Mouse (Mus musculus): Measurements from ENCODE around the gene Vmn1r188. TPM values are rescaled to one million over a fixed set of nuclear protein-coding genes. Genes with fewer than 3 reads are reported as not detected.
"Not testable (repeated sequence)": the region's sequence is repeated elsewhere in the genome, so short reads cannot be mapped to it uniquely, and the experiment has no call there.

Gene Vmn1r188
- polyA plus RNA-seq (2016; fragmentation: Nextera tagmentation; extraction: Ambion mirVana) = not detected in 2 replicates

DNA sequence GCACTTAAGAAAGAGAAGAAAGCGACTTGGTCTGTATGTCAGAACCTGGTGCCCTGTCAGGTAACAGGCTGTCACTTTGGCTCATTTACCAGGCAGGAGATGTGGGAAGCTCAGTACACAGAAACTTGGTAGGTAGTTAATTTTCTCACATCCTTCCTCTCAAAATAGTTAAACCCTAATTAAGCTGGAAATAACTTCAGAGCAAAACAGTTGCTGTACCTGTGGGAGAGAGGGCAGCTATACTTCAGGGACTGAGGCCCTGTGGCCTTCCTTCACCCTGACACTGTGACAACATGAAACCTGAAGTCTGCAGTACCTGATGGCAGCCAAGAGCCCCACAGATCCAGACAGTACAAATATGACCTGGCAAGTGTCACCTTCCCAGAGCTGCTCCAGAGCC lies at the start of gene Vmn1r188:
Vmn1r188 (plus strand) TSS at position 301 of the 400 bp plus-strand sequence.
- not testable (repeated sequence) for H3K36me3 ChIP-seq; ATAC-seq; H3K4me1 ChIP-seq; H3K9me3 ChIP-seq (replicated peaks); H3K27me3 ChIP-seq (replicated peaks); H3K4me2 ChIP-seq; H3K4me3 ChIP-seq; H3K9ac ChIP-seq; H3K27ac ChIP-seq
- WGBS (ENCODE audit: insufficient replicate concordance) = 77% methylated on average over 1 of the region's 1 CpGs

- Histone ChIP-seq H3K27ac (peak overlapping the region; percentile 95), H3K27me3 (replicated peaks) (no peaks in the 10 kb centered on the region), H3K4me3 (peak overlapping the region; percentile 59), H3K9me3 (replicated peaks) (no peaks in the 10 kb centered on the region), H3K4me1 (peaks cover 66% of the 10 kb centered on the region), H3K9ac (peak overlapping the region; percentile 80), H3K4me2 (peak overlapping the region; percentile 75), H3K36me3 (no peaks in the 10 kb centered on the region)
- WGBS (ENCODE audit: insufficient replicate concordance) = under 1% methylated on average over 10 of the region's 14 CpGs
- ATAC-seq = no peak
These were observed 49.6 kb upstream of the Vmn1r188 start for GRCm38 (mm10) chr13:22034443-22035266.

- not testable (repeated sequence) for H3K9me3 ChIP-seq (replicated peaks); H3K27me3 ChIP-seq (replicated peaks); H3K36me3 ChIP-seq
- peak within 1 kb of the TSS; percentile 75 for H3K4me2 ChIP-seq
- peak within 1 kb of the TSS; percentile 59 for H3K4me3 ChIP-seq
- peaks cover 70% of the 10 kb centered on the region for H3K4me1 ChIP-seq
- H3K27ac ChIP-seq = peak within 1 kb of the TSS; percentile 98
- peak; percentile 91 for ATAC-seq
- WGBS (ENCODE audit: insufficient replicate concordance) = 0% methylated on average over 21 of the region's 69 CpGs
- H3K9ac ChIP-seq = peak within 1 kb of the TSS; percentile 80
These were observed 48.7 kb upstream of the Vmn1r188 start, which contains the start of the genes Hist1h2ah and Hist1h2bk for GRCm38 (mm10) chr13:22035267-22036148. TSS of gene Hist1h2ah (minus strand) at chr13:22035568. TSS of gene Hist1h2bk (plus strand) at chr13:22035870.

DNA sequence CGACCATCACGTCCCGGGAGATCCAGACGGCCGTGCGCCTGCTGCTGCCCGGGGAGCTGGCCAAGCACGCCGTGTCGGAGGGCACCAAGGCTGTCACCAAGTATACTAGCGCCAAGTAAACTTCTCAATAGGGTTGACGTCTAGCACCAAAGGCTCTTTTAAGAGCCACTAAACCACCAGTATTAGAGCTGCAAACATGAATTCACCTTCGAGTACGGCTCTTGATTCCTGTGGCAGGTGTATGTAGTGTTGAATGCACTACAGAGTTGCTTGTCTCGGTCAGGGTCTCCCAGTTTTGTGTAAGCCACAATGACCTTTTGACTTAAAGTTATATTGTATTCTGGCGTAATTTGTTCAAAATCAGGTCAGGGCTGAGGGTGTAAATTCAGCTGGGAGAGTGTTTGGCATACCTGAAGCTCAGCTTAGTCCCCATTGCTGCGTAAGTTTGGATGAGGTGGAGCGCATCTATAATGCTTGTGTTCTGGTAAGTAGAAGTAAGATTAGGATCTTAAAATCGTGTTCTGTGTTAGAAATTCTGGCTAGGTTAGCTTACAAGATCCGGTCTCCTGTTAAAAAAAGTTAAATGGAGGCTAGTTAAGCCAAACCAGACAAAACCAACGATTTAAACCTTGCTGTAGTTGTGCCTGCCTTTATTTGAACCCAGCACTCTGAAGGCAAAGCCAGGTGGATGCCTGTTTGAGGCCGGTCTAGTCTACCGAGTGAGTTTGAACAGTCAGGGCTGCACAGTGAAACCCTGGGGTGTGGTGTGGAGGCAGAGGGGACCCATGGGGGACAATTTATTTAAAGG lies 47.9 kb upstream of the Vmn1r188 start:
- H3K36me3 ChIP-seq = no peaks in the 10 kb centered on the region
- peak overlapping the region; percentile 53 for H3K4me3 ChIP-seq
- WGBS (ENCODE audit: insufficient replicate concordance) = 2% methylated on average over 20 of the region's 23 CpGs
- ATAC-seq = peak; percentile 19; the same call in 1 of the 2 replicates
- H3K27me3 ChIP-seq (replicated peaks) = no peaks in the 10 kb centered on the region
- H3K4me1 ChIP-seq = peaks cover 68% of the 10 kb centered on the region
- no peaks in the 10 kb centered on the region for H3K9me3 ChIP-seq (replicated peaks)
- peak overlapping the region; percentile 98 for H3K27ac ChIP-seq
- H3K9ac ChIP-seq = peak overlapping the region; percentile 80
- peak overlapping the region; percentile 75 for H3K4me2 ChIP-seq

DNA sequence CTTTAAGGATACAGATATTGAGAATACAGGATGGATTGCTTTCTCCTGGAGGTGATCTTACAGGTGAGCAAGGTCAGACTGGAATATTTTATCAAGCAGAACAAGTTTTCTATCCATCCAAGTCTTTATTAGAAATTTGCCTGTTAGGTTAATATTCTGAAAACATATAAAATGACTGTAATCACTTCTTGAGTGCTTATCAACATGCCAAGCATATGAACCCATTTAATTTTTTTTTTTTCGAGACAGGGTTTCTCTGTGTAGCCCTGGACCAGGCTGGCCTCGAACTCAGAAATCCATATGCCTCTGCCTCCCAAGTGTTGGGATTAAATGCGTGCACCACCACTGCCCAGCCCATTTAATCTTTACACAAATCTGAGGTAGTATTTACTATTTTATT lies 47.3 kb upstream of the Vmn1r188 start:
- peaks cover 68% of the 10 kb centered on the region for H3K4me1 ChIP-seq
- peak overlapping the region; percentile 98 for H3K27ac ChIP-seq
- H3K27me3 ChIP-seq (replicated peaks) = no peaks in the 10 kb centered on the region
- H3K9me3 ChIP-seq (replicated peaks) = no peaks in the 10 kb centered on the region
- peak overlapping the region; percentile 80 for H3K9ac ChIP-seq
- peak overlapping the region; percentile 75 for H3K4me2 ChIP-seq
- no peaks in the 10 kb centered on the region for H3K36me3 ChIP-seq
- WGBS (ENCODE audit: insufficient replicate concordance) = 44% methylated on average over 3 of the region's 3 CpGs
- no peak for ATAC-seq
- peak overlapping the region; percentile 53 for H3K4me3 ChIP-seq

GRCm38 (mm10) chr13:22037415-22037814 lies 46.8 kb upstream of the Vmn1r188 start:
- H3K27me3 ChIP-seq (replicated peaks) = no peaks in the 10 kb centered on the region
- H3K9me3 ChIP-seq (replicated peaks) = no peaks in the 10 kb centered on the region
- H3K4me3 ChIP-seq = peak overlapping the region; percentile 24
- no peaks in the 10 kb centered on the region for H3K36me3 ChIP-seq
- peak overlapping the region; percentile 98 for H3K27ac ChIP-seq
- ATAC-seq = no peak
- peak overlapping the region; percentile 75 for H3K4me2 ChIP-seq
- WGBS (ENCODE audit: insufficient replicate concordance) = 59% methylated on average over 2 of the region's 2 CpGs
- H3K9ac ChIP-seq = peak overlapping the region; percentile 80
- H3K4me1 ChIP-seq = peaks cover 67% of the 10 kb centered on the region

GRCm38 (mm10) chr13:22039364-22039763 lies 44.9 kb upstream of the Vmn1r188 start:
- peak overlapping the region; percentile 98 for H3K27ac ChIP-seq
- H3K9me3 ChIP-seq (replicated peaks) = no peaks in the 10 kb centered on the region
- H3K4me1 ChIP-seq = peaks cover 55% of the 10 kb centered on the region
- no peaks in the 10 kb centered on the region for H3K36me3 ChIP-seq
- H3K9ac ChIP-seq = peak overlapping the region; percentile 89
- H3K4me2 ChIP-seq = peak overlapping the region; percentile 75
- ATAC-seq = no peak
- H3K27me3 ChIP-seq (replicated peaks) = no peaks in the 10 kb centered on the region
- H3K4me3 ChIP-seq = peak overlapping the region; percentile 60
- 53% methylated on average over 5 of the region's 5 CpGs for WGBS (ENCODE audit: insufficient replicate concordance)

GRCm38 (mm10) chr13:22039951-22040463 lies 44.2 kb upstream of the Vmn1r188 start:
- 5% methylated on average over 2 of the region's 2 CpGs for whole genome bisulfite sequencing (ENCODE audit: insufficient replicate concordance)
- Histone ChIP-seq H3K9ac (peak overlapping the region; percentile 89), H3K9me3 (replicated peaks) (no peaks in the 10 kb centered on the region), H3K4me3 (peak overlapping the region; percentile 60), H3K27ac (peak overlapping the region; percentile 98), H3K4me2 (peak overlapping the region; percentile 75), H3K36me3 (no peaks in the 10 kb centered on the region), H3K27me3 (replicated peaks) (no peaks in the 10 kb centered on the region), H3K4me1 (peaks cover 57% of the 10 kb centered on the region)
- no peak for ATAC-seq

- peak; percentile 59 for ATAC-seq
- Histone ChIP-seq H3K27me3 (replicated peaks) (no peaks in the 10 kb centered on the region), H3K27ac (peak overlapping the region; percentile 98), H3K4me3 (peak overlapping the region; percentile 60), H3K4me1 (peaks cover 63% of the 10 kb centered on the region), H3K36me3 (no peaks in the 10 kb centered on the region), H3K4me2 (peak overlapping the region; percentile 75), H3K9ac (peak overlapping the region; percentile 89), H3K9me3 (replicated peaks) (no peaks in the 10 kb centered on the region)
- under 1% methylated on average over 23 of the region's 24 CpGs for WGBS (ENCODE audit: insufficient replicate concordance)
These were observed 43.6 kb upstream of the Vmn1r188 start for GRCm38 (mm10) chr13:22040464-22041141.

GRCm38 (mm10) chr13:22041142-22041536 lies 43.1 kb upstream of the Vmn1r188 start, which contains the start of gene Hist1h4i:
TSS of gene Hist1h4i (minus strand) at chr13:22041362.
- Histone ChIP-seq H3K9ac (peak within 1 kb of the TSS; percentile 89), H3K4me2 (peak within 1 kb of the TSS; percentile 75), H3K27ac (peak within 1 kb of the TSS; percentile 98), H3K4me3 (peak within 1 kb of the TSS; percentile 60), H3K4me1 (peaks cover 67% of the 10 kb centered on the region)
- WGBS (ENCODE audit: insufficient replicate concordance) = under 1% methylated on average over 22 of the region's 27 CpGs
- not testable (repeated sequence) for H3K9me3 ChIP-seq (replicated peaks); H3K27me3 ChIP-seq (replicated peaks); H3K36me3 ChIP-seq
- peak; percentile 53 for ATAC-seq
